Mouse (Mus musculus) T-helper 2 cell (primary cell): ENCODE data around the gene Hebp1.

Experiments
- in situ Hi-C: fragments of 300-600 bp; cut with MboI, MseI; formaldehyde crosslinking; loops from one replicate; pipeline ENCODE4 v1.15.1; 2025; ENCODE audit warnings: high pct_unique_total_duplicates

Hebp1 gene

DNA sequence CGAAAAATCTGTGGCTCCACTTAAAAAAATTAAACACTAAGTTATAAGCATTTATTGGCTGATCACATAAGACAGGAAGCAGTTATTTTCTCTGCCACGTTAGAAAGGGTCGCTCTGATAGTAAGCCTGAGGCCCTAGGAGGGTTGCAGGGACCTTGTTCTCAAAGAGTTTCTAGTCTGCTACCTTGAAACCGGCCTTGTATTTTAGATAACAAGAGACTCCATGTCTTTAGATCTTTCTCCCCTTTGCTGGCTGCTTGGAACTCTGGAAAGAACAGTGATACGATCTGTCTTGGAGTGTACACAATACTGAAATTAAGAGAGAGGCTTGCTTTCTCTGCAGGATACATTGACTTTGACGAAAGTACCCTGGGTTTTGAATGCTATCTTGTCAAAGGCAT, 904 bp upstream of the Hebp1 start:
- in situ Hi-C loops, result no loop called here

DNA sequence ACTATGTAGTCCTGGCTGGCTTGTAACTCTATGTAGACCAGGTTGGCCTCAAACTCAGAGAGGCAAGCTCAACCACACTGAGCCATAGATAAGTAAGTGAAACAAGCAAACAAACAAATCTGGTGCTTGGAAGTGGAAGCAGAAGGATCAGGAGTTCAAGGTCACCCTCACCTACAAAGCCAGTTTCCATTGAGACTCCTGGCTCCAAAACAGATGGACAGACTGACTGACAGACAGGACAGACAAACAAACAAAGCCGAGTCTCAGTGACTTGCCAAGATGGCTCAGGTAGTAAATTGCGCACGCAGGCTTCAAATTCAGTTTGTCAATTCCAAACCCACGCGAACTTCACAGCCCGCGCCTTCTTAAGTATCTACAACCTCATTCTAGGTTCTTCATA, 376 bp downstream of the Hebp1 start:
- in situ Hi-C loops, result no loop called here

DNA sequence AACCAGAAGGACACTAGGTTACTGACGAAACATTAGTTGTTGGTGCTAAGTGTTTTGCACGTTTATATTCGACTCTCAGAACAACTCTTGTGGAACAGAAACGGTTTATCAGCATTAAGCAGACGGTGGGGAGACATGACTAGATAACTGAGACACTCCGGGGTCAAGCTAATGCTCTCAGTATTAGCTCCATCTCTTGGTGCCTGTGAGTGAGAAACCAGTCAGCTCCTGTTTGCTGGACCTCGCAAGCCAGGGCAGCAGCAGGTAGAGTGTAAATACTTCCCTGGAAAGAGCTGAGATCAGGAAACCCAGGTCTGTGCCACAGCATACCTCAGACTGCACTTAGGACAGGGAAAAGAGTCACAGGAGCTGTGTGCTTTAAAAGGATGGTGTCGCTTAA, 1.1 kb downstream of the Hebp1 start:
- in situ Hi-C loops, result no loop called here

DNA sequence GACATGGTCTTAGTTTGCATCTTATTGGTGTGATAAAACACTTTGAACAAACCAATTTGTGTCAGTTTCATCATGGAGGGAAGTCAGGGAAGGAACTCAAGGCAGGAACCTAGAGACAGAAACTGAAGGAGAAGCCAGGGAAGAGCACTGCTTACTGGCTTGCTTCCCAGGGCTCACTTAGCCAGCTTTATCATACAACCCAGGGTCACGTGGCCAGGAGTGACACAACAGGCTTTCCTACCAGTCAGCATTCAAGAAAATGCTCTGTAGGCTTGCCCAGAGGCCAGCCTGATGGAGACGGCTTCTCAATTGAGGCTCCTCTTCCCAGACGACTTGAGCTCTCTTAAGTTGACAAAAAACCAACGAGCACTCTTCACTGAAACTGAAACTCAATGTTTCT, 2.9 kb downstream of the Hebp1 start:
- in situ Hi-C loops, result no loop called here

DNA sequence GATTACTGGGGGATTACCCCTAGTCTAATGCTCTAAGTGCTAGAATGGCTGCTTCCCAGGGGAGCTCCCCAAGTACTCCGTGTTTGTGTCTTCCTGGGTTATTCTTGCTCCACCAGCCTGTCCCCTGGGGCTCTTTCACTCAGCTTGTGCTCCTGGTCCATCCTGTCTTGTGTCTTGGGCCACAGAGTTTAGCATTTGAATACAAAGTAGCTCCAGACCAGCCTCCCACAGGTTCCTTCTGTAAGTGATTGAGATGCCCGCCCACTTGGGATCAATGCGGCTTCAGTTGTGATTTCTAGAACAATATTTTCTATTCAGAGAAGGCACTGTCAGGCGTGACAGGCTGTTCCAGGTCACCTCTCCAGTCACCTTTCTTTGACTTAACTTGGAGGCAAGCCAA, 4.1 kb downstream of the Hebp1 start:
- in situ Hi-C loops, result no loop called here

DNA sequence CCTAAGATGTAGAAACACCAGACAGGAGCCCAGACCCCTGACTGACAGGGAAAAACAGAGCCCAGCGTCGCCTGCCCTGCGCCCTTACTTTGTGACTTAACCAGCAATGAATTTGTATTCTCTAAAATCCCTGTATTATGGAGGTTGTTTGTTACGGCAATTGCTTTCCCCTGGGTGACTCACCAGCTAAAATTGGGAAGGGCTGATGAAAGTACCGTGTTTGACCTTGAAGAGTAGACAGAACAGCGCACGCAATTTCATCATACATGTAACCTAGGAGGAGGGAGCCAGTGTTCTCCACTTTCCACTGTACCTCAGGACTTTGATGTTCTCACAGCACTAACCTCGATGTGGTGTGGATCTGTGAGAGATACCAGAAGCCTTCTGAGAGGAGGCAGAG, 4.8 kb downstream of the Hebp1 start:
- in situ Hi-C loops, result no loop called here

DNA sequence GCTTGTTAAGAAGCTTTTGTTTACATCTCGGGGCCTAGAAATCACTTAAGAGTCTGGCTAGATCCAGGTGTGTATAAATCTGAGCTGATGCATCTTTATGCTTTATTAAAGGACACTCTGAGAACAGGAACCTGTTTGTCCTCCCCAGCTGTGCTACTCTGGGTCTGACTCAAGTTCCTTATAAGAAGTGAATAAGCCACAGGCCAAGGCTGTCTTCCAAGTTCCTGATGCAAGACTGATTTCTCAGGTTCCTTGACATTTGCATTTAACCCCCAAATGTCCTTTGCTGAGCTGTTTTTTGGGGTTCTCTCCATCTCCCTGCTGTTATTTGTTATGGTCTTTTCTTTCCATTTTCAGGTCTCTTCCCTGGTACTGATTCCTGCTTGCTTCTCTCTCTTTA, 5.9 kb downstream of the Hebp1 start:
- in situ Hi-C loops, result no loop called here

DNA sequence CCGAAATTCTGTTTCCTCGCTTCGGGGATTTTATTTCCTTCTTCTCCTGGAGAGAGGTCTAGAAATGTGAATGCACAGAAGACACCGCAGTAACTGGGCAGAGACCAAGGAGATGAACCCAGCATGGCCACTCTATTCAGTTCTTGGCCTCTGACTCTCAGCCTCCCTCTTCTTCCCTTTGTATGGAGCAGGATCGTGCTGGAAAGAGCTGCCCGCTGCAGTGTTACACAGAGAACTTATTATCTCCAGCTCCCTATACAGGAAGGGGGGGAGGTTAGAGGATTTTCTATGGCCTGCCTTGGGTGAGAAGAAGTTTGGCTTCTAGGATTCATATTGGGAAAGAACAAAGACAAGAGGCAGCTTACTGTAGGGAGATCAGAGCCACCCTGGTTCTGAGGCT, 7.7 kb downstream of the Hebp1 start:
- in situ Hi-C loops, result no loop called here

DNA sequence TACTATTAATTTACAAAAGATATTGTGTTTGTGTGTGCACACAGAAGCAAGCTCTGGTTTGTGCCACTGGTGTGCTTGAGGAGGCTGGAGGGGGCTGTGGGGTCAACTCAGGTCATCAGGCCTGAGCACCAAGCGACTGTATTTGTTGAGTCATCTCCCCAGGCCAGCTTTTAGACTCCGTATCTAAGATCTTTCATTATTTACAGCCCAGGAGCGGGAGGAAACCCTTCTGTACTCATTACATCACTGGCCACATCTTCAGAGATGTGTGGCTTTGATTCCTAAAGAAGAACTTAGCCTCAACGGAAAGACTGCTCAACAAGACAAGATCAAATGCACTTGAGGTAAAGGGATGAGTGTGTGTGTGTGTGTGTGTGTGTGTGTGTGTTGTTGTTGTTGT, 9.2 kb downstream of the Hebp1 start:
- in situ Hi-C loops, result no loop called here

DNA sequence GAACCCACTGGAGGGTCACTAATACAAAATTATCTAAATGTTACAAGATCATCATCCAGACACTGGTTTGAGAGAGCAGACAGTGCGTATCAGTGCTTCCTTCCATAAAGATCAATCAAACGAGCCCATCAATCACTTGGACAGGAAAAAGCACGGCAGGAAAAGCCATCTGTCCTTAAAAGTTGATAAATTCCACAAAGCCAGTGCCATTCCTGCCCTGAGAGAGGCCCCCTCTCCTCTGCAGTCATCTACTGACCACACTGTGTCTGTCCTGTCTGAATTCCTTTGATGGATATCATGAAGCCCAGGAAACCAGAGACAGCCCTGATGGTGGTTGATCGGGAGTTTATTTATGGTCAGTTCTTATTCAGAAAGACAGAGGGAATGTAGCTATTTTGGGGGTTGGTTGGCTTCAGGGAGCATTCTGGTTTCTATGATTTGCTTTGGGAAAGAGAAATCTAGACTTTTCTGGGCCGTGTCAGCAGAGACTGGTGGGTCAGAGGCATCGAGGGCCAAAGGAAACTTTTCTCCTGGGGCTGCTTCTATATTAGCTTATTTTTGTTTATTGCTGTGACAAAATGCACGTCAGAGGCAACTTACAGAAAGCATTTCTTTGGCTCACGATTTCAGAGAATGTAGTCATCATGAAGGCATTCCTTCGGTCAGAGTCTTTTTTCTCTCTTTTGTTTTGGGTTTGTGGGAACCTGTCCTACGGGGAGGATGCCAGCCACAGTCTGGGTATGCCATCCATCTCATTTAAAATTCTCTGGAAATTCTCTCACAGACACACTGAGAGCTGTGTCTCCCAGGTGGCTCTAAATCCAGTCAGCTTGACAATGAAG, 10.5 kb downstream of the Hebp1 start:
- in situ Hi-C loops, result no loop called here

DNA sequence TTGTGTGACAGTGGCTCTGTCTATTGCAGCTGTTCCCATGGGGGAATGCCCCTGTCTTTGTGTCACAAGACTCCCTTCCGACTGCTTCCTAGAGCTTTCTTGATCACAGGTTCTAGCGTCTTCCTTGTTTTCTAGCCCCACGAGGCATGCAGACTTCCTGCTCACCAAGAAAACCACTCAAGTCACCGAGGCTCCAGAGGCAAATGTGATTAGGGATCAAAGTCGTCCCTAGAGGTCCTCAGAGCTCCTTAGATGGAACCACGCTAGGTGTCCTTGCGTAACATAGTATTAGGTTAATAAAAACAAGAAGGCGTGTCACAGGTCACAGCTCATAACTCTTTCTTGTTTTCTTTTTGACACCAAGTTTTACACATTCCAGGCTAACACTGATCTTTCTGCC, 13.9 kb downstream of the Hebp1 start:
- in situ Hi-C loops, result no loop called here

DNA sequence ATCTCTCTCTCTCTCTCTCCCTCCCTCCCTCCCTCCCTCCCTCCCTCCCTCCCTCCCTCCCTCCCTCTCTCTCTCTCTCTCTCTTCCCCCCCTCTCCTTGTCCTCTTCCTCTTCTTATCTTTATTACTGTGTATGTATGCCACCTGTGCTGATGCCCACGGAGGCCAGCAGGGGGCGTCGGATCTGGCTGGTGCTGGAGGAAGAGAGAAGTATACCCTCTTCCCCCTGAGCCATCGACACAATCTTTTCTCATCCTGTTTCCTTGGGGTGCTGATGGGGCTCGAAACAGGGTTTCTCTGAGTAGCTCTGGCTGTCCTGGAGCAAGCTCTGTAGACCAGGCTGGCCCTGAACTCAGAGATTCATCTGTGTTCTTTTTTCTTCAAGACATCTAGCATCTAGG, 14.9 kb downstream of the Hebp1 start:
- in situ Hi-C loops, result no loop called here

DNA sequence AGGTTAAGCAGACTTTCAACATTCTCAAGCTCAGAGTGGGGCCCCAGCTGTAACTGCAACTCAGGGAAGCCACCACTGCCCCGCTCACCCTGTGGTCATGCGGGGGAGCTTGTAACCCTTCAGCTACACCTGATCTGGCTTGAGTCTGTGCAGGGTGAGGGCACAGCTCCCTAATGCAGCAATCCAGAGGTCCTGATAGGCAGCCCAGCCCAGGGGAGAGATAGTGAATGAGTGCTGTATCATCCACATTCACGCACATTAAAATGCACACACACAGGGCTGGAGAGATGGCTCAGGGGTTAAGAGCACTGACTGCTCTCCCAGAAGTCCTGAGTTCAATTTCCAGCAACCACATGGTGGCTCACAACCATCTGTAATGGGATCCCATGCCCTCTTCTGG, 19.2 kb downstream of the Hebp1 start:
- in situ Hi-C loops, result no loop called here

DNA sequence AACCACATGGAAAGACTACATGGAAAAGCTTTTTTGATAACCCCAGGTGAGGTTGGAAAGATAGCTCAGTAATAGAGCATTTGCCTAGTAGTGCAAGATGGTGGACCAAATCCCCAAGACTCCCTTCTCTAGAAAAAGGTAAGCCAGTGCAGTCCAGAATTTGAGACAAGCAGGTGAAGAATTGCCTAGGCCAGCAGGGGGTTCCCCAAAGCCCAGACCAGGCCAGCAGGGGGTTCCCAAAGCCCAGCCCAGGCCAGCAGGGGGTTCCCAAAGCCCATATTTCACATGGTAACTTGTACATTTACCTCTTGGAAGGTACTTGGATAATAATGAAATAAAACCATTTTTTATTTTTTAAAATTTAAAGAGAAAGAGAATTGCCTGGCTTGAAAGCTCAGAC, 20.6 kb downstream of the Hebp1 start:
- in situ Hi-C loops, result no loop called here

DNA sequence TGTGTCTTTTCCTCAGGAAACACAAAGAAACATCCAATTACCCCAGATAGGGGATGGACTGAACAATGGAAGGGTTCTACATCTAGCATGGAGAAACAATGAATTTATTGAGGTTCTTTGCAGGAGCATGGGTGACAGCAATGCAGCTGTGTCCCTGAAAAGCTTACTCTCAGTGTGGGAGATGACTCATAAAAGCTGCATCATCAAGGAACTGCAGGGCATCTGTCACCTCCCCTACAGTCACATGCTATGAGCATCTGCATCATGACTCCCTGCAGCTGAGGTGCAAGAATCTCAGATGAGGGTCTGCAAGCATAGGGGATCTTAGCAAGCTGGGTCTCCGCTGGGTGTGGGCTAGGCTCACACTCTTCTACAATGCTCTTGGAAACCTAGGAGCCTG, 22.8 kb downstream of the Hebp1 start:
- in situ Hi-C loops, result no loop called here

DNA sequence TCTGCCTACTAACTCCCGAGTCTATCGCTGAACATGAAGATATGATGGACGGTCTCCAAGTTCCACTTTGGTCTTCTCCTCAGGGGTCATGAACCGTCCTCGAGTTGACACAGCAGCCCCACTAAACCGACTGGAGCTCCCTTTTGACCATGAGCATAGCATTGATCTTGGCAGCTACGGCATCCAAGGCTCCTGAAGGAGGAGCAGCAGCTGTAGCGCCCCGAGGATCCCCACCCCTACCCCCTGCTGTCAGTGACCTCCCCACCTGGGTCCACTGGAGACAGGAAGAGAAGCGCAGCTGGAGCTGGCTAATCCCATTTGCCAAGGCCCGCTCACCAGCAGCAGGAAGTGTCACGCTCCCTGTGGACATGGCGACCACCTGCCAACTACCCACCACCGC, 26.1 kb downstream of the Hebp1 start:
- in situ Hi-C loops, result no loop called here

DNA sequence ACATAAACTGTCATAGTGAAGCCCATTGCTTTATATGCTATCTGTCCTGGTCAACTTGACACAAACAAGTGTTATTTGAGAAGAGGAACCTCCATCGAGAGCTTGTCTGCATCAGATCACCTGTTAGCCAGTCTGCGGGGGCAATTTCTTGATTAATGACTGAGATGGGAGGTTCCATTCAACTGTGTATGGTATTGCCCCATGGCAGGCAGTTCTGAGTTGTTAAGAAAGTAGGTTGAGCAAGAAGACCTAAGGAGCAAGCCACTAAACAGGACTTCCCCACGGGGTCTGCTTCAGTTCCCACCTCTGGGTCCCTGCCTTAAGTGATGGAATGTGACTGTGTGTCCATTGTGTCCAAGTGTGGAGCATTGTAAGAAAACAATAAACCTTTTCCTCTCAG, 28.6 kb downstream of the Hebp1 start:
- in situ Hi-C loops, result no loop called here

DNA sequence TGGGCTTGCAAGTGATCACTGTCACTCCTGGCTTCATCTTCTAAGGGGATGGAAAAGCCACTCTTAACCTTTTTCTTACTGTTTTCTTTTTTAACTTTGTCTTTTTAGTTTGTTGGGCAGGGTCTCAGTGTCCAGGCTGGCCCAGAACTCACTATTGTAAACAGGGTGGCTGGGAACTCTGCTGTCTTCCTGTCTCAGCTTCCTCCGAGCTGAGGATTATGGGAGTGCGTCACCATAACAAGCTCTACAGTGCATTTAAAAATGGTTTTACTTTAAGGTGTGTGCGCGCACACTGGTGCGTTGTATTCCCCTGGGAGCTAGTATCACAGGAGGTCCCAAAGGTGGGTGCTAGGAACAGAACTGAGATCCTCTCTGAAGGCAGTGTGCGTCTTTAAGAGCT, 29.4 kb downstream of the Hebp1 start:
- in situ Hi-C loops, result no loop called here

DNA sequence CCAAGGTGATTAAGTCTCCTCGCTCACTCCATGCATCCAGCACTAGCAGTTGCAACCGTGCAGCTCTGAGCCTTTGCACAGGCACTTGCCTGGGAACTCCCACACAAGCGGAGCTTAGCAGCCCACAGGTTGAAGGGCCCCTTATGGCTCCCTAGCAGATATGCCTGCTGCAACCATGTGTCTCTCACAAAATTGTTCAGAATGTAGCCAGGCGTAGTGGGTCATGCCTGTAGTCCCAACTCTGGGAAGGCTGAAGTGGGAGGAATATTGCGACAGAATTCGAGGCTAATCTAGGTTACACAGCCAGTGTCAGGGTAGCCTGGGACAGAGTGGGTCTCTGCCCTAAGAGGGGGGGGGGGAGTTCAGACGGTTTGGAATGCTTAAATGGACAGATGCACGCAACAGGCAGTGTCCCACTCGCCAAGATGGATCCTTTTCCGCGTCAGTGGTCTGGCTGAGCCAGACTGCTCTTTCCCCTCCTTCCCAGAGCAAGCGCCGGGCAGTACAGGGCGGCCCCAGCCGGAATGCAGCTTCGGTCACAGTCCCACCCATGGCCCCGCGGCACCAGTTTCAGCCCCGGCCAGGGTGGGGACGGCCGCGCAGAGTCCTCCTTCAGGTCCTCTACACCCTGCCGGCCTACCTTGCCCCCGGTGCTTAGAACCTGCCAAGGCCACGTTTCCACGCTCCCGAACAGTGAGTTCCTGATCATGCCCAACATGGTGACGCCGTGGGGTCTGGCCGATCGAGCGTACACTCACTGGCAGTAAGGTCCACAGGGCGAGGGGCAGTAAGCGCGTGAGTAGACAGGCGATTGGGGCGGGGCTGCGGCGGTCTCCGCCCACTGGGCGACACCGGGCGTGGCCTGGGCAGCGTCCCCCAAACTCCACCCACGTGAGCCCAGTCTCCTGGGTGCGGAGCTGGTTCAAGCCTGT, 30.2 kb downstream of the Hebp1 start:
- in situ Hi-C loops, result no loop called here

DNA sequence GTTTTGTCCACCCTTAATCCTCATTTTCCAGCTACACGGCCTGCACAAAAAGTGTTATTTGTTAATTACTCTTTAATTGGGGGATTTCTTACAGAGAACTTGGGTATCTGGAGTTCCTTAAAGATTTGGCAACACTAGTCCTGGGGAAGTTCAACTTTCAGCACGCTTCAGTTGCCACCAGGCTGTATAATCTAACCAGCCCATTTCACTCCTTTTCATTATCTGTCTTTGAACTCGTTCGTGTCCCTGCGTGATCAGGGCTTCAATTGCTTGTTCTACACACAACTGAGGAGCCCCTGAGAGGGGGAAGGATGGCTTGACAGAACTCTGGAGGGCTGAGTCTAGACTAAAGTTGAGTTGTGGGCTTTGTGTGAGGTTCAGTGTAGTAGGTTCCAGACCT, 31.1 kb downstream of the Hebp1 start:
- in situ Hi-C loops, result no loop called here

DNA sequence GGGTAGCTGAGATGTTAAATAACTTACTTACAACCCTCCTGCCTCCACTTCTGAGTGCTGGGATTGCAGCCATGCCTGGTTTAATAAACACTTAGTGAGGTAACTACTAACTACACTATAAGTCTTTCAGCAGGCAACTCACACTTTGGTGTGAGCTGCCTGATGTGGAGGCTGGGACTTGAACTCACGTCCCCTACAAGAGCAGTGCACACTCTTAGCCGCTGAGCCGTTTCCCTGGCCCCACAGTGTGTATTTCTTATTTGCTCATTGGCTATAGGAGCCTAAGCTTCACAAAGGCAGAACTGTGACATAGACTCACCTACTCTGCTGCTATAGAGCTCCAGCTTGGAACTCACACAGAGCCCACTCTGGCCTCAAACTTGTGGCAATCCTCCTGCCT, 31.6 kb downstream of the Hebp1 start:
- in situ Hi-C loops, result no loop called here

DNA sequence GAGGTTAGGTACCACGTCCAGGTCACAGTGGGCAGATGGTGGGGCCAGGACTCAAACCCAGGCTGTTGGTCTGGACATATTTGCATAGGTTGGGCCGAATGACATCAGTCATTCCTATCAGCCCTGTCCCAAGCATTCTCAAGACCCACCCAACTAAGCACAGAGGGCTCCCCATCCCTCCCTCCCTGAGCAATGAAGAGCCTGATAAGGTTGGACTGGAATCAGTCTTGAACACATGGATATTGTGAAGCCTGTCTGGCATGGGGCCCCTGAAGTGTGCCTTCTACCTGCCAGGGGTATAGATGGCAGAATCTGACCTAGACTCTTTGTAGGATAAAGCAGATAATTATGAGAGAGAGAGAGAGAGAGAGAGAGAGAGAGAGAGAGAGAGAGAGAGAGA, 32.1 kb downstream of the Hebp1 start:
- in situ Hi-C loops, result no loop called here

DNA sequence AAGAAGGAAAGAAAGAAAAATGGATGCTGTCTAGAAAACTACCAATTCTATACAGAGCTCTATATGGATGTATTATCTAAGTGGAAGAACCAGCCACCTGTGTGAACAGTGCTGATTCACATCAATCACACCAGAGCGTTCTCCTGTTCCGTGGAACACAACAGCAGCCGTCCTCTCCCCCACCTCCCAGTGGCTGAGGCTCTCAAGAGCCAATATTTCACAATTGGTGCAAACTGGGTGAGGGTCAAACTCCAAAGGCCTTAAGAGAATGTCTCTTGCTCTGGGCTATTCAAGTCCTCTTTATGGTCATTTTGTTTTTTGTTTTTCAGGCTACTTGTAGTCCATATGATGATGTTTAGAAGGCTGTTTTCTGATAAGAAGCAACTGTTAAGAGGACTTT, 32.6 kb downstream of the Hebp1 start:
- in situ Hi-C loops, result no loop called here
